Mouse (Mus musculus) kidney, embryonic 15.5 days (tissue): ENCODE results near the gene Ap5s1. TPM values are rescaled to one million over a fixed set of nuclear protein-coding genes. Genes with fewer than 3 reads are reported as not detected.
A peak's percentile ranks its signal among the peaks of the same experiment; 100 is the strongest.

Experiments used
- ATAC-seq: fragments of 200-750 bp; cut with Nextera tagmentation; replicated peaks from 2 replicates; pipeline ENCODE4 v1.8.0; 2017; ENCODE audit warnings: moderate TSS enrichment; ENCODE audit not compliant: low FRiP score
- H3K27ac ChIP-seq: fragments of 300-500 bp; sonication (generic); 2 replicates; pipeline ENCODE4 v1.5.1; 2015; ENCODE audit warnings: mild to moderate bottlenecking, inconsistent platforms
- H3K27me3 ChIP-seq: fragments of 300-500 bp; sonication (generic); 2 replicates; pipeline ENCODE4 v1.6.1; 2015; ENCODE audit warnings: inconsistent platforms
- H3K36me3 ChIP-seq: fragments of 300-500 bp; sonication (generic); 2 replicates; pipeline ENCODE4 v1.6.1; 2015; ENCODE audit warnings: inconsistent platforms
- H3K4me1 ChIP-seq: fragments of 300-500 bp; sonication (generic); 2 replicates; pipeline ENCODE4 v1.6.1; 2015; ENCODE audit warnings: inconsistent platforms
- H3K4me2 ChIP-seq: fragments of 300-500 bp; sonication (generic); 2 replicates; pipeline ENCODE4 v1.6.1; 2015; ENCODE audit warnings: moderate library complexity, mild to moderate bottlenecking, inconsistent platforms
- H3K4me3 ChIP-seq: fragments of 300-500 bp; sonication (generic); replicated peaks from 2 replicates; pipeline ENCODE4 v1.5.1; 2015; ENCODE audit warnings: mild to moderate bottlenecking, inconsistent platforms
- H3K9ac ChIP-seq: fragments of 300-500 bp; sonication (generic); 2 replicates; pipeline ENCODE4 v1.6.1; 2015; ENCODE audit warnings: mild to moderate bottlenecking, inconsistent platforms
- H3K9me3 ChIP-seq: fragments of 300-500 bp; sonication (generic); replicated peaks from 2 replicates; pipeline ENCODE4 v1.6.1; 2016; ENCODE audit warnings: inconsistent platforms
- WGBS: fragments of 180-500 bp; shearing (Covaris S2); methylation state at CpG from one replicate; pipeline ENCODE4 v1.1.7; 2015; ENCODE audit warnings: mixed read lengths; 5-methylcytosine and 5-hydroxymethylcytosine counted together
- polyA plus RNA-seq: library from polyadenylated mRNA; unstranded; fragments of >200 nt; fragmentation: Nextera tagmentation; extraction: Ambion mirVana; gene quantifications from 2 replicates; pipeline ENCODE4 v1.2.1, GENCODE M21; 2015

Ap5s1 gene
- polyA plus RNA-seq, 1 experiment from 2014 or later, result 25.6 TPM

- peaks cover 51% of the 10 kb centered on the region for H3K4me1 ChIP-seq
- 43% methylated on average over 5 of the region's 5 CpGs for WGBS
- peaks cover 36% of the 10 kb centered on the region for H3K36me3 ChIP-seq
- H3K4me3 ChIP-seq, result no peak overlapping the region
- no peaks in the 10 kb centered on the region for H3K27me3 ChIP-seq
- H3K9me3 ChIP-seq, result no peaks in the 10 kb centered on the region
- ATAC-seq, result no peak
- H3K9ac ChIP-seq, result no peak overlapping the region
- H3K4me2 ChIP-seq, result peak overlapping the region; percentile 14
- H3K27ac ChIP-seq, result peak overlapping the region; percentile 87
These were observed 17.2 kb upstream of the Ap5s1 start for GRCm38 (mm10) chr2:131189521-131190309.

GRCm38 (mm10) chr2:131190344-131191004 lies 16.4 kb upstream of the Ap5s1 start:
- no peak overlapping the region; the same call in 1 of the 2 replicates for H3K4me3 ChIP-seq
- H3K27ac ChIP-seq, result peak overlapping the region; percentile 87
- no peak overlapping the region for H3K9ac ChIP-seq
- peaks cover 43% of the 10 kb centered on the region for H3K36me3 ChIP-seq
- WGBS, result 16% methylated on average over 10 of the region's 10 CpGs
- H3K9me3 ChIP-seq, result no peaks in the 10 kb centered on the region
- H3K4me2 ChIP-seq, result peak overlapping the region; percentile 25
- H3K4me1 ChIP-seq, result peaks cover 51% of the 10 kb centered on the region
- no peaks in the 10 kb centered on the region for H3K27me3 ChIP-seq
- peak; percentile 74 for ATAC-seq

GRCm38 (mm10) chr2:131191005-131191390 lies 15.9 kb upstream of the Ap5s1 start:
- no peaks in the 10 kb centered on the region for H3K27me3 ChIP-seq
- WGBS, result 76% methylated on average over 7 of the region's 7 CpGs
- no peak for ATAC-seq
- peak overlapping the region; percentile 25; the same call in 1 of the 2 replicates for H3K4me2 ChIP-seq
- no peaks in the 10 kb centered on the region for H3K9me3 ChIP-seq
- peak overlapping the region; percentile 87 for H3K27ac ChIP-seq
- no peak overlapping the region for H3K9ac ChIP-seq
- H3K4me3 ChIP-seq, result no peak overlapping the region
- H3K36me3 ChIP-seq, result peaks cover 47% of the 10 kb centered on the region
- peaks cover 48% of the 10 kb centered on the region for H3K4me1 ChIP-seq

DNA sequence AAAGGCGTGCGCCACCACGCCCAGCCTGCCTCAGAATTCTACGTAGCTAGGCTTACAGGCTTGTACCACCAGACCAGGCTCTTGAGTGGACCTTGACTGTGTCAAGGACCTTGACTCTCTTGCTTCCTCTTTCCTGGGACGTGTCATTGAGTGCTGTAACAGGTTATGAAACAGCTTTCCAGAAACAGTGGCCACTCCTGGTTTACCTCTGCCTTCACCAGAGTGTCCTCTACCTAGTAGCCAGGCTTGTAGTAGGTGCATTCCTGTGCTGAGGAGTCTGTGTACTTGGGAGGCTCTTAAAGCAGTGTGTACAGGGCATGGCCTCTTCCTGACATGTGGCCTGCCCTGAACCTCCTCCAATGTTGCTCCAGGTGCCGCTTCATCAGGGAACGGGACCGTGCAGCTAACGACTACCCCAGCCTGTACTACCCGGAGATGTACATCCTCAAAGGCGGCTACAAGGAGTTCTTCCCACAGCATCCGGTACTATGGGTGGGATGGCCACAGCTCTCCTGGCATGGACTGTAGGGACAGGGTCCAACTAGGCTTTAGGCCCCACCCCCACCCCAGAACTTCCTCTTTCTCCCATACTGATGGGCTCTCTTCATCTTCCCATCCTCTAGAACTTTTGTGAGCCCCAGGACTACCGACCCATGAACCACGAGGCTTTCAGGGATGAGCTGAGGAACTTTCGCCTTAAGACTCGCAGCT lies 10.1 kb upstream of the Ap5s1 start:
- Histone ChIP-seq H3K4me1 (no peaks in the 10 kb centered on the region), H3K9ac (no peak overlapping the region), H3K4me3 (no peak overlapping the region), H3K27ac (no peak overlapping the region), H3K4me2 (no peak overlapping the region), H3K9me3 (no peaks in the 10 kb centered on the region), H3K27me3 (no peaks in the 10 kb centered on the region), H3K36me3 (peaks cover 78% of the 10 kb centered on the region)
- no peak for ATAC-seq
- 92% methylated on average over 16 of the region's 16 CpGs for WGBS

DNA sequence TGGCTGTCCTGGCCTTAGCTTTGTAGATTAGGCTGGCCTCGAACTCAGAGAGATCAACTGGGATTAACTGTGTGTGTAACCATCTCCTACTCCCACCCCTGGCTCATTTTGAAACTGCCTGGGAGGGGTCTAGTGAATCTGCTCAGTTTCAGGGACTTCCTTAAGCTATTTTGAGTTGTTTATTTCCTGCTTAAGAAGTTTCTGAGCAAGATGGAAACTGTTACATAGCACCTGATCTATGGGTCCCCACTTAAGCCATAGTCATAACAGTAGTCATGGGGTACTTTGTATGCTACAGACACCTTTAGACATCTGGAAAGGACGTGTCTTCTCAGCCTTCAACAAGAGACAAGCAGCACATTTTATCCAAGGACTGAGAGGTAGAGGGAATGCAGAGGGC lies 6.2 kb upstream of the Ap5s1 start:
- ATAC-seq, result no peak
- H3K27ac ChIP-seq, result no peak overlapping the region
- WGBS, result 86% methylated on average over 2 of the region's 2 CpGs
- H3K4me2 ChIP-seq, result no peak overlapping the region
- no peak overlapping the region for H3K4me3 ChIP-seq
- peaks cover 41% of the 10 kb centered on the region for H3K36me3 ChIP-seq
- H3K9me3 ChIP-seq, result no peaks in the 10 kb centered on the region
- no peaks in the 10 kb centered on the region for H3K27me3 ChIP-seq
- no peak overlapping the region for H3K9ac ChIP-seq
- H3K4me1 ChIP-seq, result peaks cover 18% of the 10 kb centered on the region

DNA sequence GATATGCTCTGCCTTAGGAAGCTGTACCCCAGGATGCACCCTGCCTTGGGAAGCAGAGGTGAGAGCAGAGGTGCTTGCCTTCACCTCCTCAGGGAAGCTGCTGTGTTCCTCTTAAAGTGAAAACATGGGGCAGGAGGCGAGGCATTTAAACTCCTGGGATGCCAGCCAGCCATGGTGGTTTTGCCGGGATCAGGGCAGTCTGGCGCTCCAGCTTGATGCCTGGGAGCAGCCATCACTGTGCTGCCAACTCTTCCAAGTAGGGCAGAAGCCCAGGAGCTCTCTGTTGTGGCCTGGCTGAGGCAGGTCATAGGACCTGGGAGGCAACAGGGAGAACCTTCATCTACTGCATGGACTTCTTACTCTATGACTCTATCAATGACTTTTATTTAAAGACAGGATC lies 5.6 kb upstream of the Ap5s1 start:
- 95% methylated on average over 3 of the region's 3 CpGs for WGBS
- no peaks in the 10 kb centered on the region for H3K27me3 ChIP-seq
- no peak for ATAC-seq
- no peak overlapping the region for H3K9ac ChIP-seq
- no peak overlapping the region for H3K4me3 ChIP-seq
- peaks cover 39% of the 10 kb centered on the region for H3K36me3 ChIP-seq
- peaks cover 18% of the 10 kb centered on the region for H3K4me1 ChIP-seq
- no peak overlapping the region for H3K27ac ChIP-seq
- no peak overlapping the region for H3K4me2 ChIP-seq
- no peaks in the 10 kb centered on the region for H3K9me3 ChIP-seq

DNA sequence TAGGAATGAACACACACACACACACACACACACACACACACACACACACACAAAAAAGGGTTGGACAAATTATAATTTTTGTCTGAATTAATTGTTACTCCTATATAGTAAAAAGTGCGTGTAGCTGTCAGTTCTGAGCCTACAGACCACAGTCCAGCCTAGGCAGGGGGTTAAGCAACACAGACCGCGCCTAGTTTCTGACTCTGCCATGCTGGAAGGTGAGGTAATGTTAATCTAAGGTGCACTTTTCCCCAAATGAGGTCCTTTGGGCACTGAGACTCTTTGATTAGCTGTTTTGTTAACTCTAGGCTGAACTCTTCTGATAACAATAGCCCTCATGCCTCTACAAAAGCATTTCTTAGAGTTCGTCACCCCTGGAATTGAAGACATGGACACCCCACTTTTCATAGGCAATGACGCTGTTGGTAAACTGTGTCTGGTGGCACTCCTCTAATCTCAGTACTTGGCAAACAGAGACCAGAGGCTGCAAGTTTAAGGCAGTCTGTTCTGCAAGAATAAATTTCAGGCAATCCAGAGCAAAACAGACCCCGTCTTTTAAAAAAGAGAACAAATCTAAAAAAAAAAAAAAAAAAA lies 3.0 kb upstream of the Ap5s1 start:
- Histone ChIP-seq H3K4me2 (no peak overlapping the region), H3K9ac (no peak overlapping the region), H3K36me3 (peaks cover 17% of the 10 kb centered on the region; the same call in 1 of the 2 replicates), H3K27me3 (no peaks in the 10 kb centered on the region), H3K4me3 (no peak overlapping the region), H3K4me1 (peaks cover 18% of the 10 kb centered on the region), H3K9me3 (no peaks in the 10 kb centered on the region), H3K27ac (peak overlapping the region; percentile 67)
- WGBS, result 75% methylated on average over 6 of the region's 6 CpGs
- no peak for ATAC-seq

DNA sequence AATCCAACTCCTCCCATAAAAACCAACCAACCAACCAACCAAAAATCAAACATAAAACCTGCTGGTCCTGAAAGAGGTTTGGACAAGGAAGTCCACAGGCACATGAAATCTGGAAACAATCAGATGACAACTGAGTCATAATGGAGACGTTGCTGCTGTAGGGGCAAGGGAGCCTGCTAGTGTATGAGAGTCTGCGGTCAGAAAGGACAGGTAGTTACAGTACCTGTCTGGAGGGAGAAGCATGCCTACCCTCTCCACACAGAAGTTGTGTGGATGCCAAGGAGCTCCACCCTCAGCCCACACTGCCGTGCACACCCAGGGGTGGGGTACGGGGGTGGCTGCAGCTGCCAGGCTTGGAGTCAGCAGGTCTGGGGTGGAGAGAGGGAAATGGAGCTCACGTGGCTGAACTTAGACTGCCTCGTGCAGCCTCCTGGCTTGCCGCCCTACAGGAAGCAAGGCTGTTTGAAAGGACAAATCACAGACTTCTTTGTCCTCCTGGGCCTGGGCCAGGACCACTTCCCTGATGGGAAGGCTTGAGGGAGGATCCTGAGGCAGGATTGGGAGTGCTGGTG lies 2.4 kb upstream of the Ap5s1 start:
- Histone ChIP-seq H3K27me3 (no peaks in the 10 kb centered on the region), H3K9me3 (no peaks in the 10 kb centered on the region), H3K4me1 (peaks cover 23% of the 10 kb centered on the region), H3K27ac (peak overlapping the region; percentile 92), H3K9ac (no peak overlapping the region), H3K36me3 (peaks cover 11% of the 10 kb centered on the region; the same call in 1 of the 2 replicates), H3K4me3 (no peak overlapping the region), H3K4me2 (peak overlapping the region; percentile 21; the same call in 1 of the 2 replicates)
- peak; percentile 78 for ATAC-seq
- WGBS, result 38% methylated on average over 7 of the region's 7 CpGs

DNA sequence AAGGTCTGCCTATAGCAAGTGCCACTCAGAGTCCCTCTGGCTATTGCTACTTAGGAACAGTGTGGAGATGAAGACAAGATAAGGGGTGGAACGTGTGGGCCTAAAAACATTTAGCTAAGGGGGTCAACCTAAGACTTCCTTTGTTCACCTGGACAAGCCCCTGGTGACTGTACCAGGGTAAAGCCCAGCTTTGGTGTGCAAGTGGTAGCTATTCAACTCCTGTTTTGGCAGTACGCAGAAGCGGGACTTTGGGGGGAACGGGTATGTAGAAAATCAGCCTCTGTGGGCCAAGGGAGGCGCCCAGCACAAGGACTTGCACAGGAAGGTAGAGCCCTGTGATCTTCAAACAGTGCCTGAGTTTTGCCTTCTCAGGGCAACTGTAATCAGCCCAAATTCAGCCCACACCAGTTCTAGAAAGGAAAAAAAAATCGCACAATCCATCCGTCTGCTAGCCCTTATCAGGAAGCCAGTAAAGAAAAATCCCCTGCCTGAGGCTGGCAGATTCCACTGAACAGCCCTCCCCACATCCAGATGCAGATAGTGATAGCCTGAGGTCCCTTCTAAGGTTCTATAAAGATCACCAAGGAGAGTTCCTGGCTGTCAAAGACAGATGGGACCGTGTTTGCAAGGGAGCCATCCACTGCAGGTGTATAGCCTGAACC lies 1.2 kb upstream of the Ap5s1 start:
- WGBS, result 86% methylated on average over 8 of the region's 8 CpGs
- ATAC-seq, result no peak

GRCm38 (mm10) chr2:131208356-131208755 lies 1.5 kb downstream of the Ap5s1 start:
- Histone ChIP-seq H3K4me2 (no peak overlapping the region), H3K27ac (no peak overlapping the region), H3K4me3 (no peak overlapping the region), H3K36me3 (peaks cover 11% of the 10 kb centered on the region), H3K4me1 (peaks cover 35% of the 10 kb centered on the region), H3K9ac (no peak overlapping the region), H3K9me3 (no peaks in the 10 kb centered on the region), H3K27me3 (no peaks in the 10 kb centered on the region)
- no peak for ATAC-seq
- WGBS, result 98% methylated on average over 2 of the region's 2 CpGs

More for the DNA sequence above, 1.2 kb upstream of the Ap5s1 start:
- Histone ChIP-seq H3K4me2 (no peak overlapping the region), H3K27ac (no peak overlapping the region), H3K9ac (no peak overlapping the region), H3K36me3 (peaks cover 1% of the 10 kb centered on the region; the same call in 1 of the 2 replicates), H3K9me3 (no peaks in the 10 kb centered on the region), H3K4me1 (peaks cover 26% of the 10 kb centered on the region), H3K4me3 (no peak overlapping the region), H3K27me3 (no peaks in the 10 kb centered on the region)
